Mouse (Mus musculus) urinary bladder, postnatal 4 days (tissue): Measurements from ENCODE around the gene Rabgap1.

Experiments used
- DNase-seq, 2 experiments: peaks; one replicate each; pipeline ENCODE4 v3.0.0; 2021 to 2022; ENCODE audit warnings: low spot score in 2 of 2

Rabgap1 gene

GRCm38 (mm10) chr2:37511134-37511901, 68.2 kb downstream of the Rabgap1 start:
- DNase-seq, result no peak

DNA sequence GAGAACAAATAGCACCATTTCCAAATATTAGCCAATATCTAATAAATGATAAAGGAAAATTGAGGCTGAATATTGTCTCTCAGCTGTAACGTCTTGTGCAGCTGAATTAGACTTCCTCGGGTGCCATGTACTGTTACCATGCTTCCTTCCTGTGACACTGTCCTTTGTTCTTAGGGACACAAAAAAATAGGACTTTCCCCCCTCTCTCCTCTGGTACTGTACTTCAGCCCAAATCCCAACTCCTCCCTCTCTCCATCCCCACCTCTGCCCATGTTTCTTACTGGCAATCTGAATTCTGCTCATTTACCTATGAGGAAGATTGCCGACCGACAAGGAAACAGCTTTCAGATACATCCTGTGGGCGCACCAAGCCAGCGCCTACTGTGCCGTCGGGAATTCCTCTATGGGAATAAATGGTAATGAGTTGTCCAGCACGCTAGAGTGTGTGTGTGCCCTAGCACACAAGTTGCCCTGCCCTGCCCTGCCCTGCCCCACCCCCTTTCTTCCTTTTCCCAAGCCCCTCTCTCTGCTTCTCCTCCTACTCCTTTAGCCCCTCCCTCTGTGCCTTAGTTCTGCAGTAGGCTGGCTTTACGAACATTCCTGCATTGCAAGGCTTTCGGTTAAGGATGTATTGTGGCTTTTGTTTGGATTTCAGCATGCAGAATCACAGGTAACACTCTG, 73.1 kb downstream of the Rabgap1 start, which contains the start of gene Gpr21:
Gene Gpr21 (plus strand): TSS at position 303 of the 681 bp plus-strand sequence.
- DNase-seq, result no peak

DNA sequence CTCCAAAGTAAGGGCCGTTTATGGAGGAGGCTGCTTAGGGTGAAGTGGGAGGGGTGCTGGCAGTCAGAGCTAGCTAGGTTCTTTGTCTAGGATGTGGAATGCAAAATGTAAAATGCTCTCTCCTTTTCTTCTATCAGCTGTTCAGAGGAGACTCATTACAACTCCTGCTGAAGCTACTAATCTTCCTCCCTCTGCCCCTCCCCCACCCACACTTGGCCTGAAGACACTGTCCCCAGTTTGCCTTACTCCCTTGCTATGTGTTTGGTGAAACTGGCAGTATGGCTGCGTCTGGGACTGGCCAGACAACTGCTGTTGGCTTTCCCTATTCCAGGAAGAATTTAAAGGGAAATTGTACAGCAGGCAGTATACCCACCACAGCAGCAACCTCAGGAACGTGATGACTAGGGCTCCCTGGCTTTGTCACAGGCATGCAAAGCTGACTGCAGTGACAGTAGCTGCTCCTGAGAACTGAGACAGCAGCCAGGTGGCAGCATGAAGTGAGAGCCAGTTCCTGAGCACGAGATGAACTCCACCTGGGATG, 73.9 kb downstream of the Rabgap1 start:
- DNase-seq, result no peak

GRCm38 (mm10) chr2:37518561-37519285, 75.6 kb downstream of the Rabgap1 start:
- DNase-seq, result no peak

DNA sequence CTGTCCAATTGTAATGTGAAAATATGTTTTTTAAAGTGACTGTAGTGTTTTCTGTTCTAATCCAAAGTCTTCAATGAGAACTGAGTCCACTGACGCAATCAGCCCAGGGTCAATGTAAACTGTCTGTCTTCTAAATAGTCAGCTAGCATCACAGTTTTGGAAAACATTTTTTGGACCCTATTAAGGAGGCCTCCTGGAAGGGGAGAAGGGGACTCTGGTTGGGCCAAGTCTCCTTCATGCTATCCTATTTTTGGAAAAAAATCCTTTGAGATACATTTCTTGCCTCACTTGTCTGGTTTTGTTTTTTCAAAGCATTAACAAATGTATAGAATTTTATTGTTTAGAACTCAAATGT, 76.2 kb downstream of the Rabgap1 start:
- DNase-seq, result no peak

DNA sequence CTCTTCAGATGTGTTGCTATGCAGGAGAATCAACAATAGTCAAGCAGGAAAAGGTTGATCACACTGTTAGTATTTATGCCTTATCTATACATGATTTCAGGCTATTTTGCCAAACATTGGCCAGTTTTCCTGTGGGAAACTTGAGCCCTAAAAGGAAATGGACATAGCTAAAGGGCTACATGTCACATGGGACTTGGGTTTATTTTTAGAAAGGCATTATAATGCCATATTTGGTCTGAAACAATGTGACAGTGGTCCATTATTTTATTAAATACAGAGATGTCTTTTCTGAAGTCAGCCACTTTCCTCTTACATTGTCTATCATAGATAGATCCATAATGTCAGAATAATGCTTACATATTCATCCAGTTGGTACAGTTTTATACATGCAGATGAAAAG, 84.5 kb downstream of the Rabgap1 start:
- DNase-seq, result no peak

DNA sequence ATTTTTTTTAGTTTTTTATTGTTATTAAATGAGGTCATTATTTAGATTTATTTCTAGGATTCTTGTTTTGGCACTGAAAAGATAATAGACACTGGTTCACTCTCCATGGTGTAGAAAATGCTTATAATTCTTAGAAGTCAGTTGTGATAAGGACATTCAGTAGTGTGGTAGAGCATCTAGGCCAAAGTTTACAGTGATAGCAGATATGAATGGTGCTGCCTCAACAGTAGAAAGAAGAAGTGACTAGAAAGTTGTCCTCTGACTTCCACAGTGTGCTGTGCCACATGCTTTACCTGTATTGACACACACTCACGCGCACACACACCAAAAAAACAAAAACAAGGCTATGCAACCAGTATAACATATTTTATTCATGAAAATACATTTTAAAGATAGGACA, 86.3 kb downstream of the Rabgap1 start:
- DNase-seq, result no peak

GRCm38 (mm10) chr2:37530766-37531165, 87.7 kb downstream of the Rabgap1 start:
- DNase-seq, result no peak

DNA sequence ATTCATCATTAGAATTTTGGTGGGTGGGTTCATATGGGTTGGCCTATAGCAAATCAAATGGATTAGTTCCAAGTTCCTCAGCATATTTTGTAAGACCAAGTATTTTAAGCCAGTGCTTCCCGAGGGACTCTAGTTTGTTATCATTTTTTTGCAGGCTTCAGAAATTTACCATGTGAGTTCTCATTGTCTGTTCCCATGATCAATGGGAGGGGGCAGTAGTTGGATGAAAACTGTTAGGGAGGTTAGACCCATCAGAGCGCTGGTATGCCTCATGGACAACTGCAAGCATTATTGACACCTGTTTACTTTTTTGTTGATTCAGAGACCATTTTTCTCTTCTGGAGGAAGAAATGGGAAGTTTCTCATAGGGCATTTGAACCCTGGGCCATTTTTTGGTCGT, 88.6 kb downstream of the Rabgap1 start:
- DNase-seq, result no peak

DNA sequence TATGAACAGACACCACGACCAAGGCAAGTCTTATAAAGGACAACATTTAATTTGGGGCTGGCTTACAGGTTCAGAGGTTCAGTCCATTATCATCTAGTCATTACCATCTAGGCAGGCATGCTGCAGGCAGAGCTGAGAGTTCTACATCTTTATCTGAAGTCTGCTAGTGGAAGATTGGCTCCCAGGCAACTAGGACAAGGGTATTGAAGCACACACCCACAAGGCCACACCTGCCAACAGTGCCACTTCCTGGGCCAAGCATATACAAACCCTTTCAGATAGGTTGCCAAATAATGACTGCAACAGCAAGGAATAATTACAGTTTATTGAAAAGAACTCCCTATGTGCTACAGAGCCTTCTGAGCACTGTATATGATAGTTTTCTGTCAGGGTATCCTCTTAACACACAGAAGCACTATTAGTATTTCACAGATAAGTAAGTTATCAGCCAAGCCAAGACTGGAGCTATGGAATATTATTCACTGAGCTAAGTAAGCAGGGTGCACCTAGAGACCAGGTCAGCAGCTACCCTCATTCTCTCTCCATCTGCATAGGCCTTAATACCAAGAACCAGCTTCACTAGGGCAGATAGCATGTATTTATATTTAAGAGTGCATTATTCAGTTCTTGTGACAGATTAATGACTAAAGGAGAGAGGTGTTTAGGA, 106.4 kb downstream of the Rabgap1 start:
- no peak for DNase-seq

- DNase-seq, result no peak
Observed at GRCm38 (mm10) chr2:37556366-37556765, 113.3 kb downstream of the Rabgap1 start.

- no peak for DNase-seq
Observed at GRCm38 (mm10) chr2:37565579-37565978, 122.5 kb downstream of the Rabgap1 start.

DNA sequence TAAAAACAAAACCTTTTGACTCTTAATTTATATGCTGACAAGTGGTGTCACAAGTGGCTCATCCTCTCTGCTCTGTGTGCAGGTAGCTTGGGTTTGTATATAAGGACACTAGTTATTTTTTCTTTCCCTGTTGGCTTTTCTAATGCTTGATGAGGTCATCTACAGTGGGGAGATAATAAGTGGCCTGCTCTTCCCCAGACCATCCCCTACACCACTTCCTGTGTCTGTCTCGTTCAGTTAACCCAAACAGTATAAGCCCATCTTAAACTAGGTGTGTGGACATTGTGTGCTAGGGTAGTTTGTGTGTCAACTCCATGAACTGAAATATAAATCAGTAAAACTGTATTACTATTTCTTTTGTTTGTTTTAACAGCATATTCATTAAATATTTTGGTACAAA, 123.0 kb downstream of the Rabgap1 start:
- no peak for DNase-seq

GRCm38 (mm10) chr2:37569888-37570287, 126.8 kb downstream of the Rabgap1 start:
- DNase-seq, result peak in 1 of 2 experiments; percentile 24

GRCm38 (mm10) chr2:37570703-37571102, 127.6 kb downstream of the Rabgap1 start:
- no peak for DNase-seq

GRCm38 (mm10) chr2:37572141-37572540, 129.1 kb downstream of the Rabgap1 start:
- DNase-seq, result no peak

DNA sequence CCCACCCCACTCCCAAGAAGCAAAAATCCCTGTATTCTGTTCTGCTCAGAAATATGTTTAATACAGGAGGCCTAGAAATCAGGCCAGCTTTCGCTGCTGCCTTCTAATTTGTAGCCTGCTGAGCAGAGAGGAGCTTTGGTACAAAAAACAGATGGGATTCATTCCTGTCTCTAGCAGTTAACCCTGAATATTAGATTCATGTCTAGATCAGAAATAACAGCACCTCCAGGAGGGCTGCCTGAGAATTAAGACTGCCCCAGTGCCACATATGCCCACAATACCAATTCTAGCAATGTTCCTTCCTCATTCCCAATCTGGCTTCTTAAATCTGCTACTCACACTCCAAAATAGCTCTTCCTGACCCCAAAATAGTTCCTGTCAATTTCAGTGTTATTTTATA, 133.6 kb downstream of the Rabgap1 start:
- DNase-seq, result no peak

GRCm38 (mm10) chr2:37578185-37578584, 135.1 kb downstream of the Rabgap1 start:
- DNase-seq, result no peak

DNA sequence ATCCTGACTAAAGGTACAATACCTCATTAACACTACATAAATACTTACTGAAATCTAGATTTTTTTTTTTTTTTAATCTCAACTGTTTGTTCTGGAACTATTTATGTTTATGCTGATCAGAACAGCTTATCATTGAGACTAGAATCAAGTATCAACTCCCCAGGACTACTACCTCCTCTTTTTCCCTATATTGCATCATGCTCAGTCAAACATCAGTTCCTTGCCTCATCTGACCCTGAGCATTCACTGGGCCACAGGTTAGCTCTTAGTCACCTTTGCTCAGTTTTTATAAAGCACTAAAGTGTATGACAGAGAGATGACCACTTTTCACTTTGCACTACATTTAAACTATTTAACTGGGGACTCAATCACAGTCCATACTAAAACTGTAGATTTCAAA, 144.8 kb downstream of the Rabgap1 start:
- no peak for DNase-seq
